8 mouse cellular contexts compared by ENCODE assay signal in the genomic region with DNA sequence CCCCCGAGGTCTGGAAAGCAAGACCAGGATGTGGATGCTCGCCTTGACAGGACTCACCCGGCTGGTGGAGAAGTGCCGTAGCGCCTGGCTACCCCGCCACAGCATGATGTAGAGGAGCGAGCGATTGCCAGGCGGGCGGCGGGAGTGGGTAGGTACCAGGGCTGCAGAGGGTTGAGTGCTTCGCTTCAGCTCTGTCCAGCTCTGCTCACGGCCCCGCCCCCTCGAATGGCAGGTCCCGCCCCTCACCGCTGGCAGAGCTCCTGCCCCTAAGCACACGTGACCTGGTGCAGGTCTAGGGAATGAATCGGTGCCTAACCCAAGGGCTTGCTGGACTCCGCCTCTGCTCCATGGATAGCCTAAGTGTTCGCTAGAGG. TPM values are rescaled to one million over a fixed set of nuclear protein-coding genes. Genes with fewer than 3 reads are reported as not detected.
DNase-seq lines count a peak whose midpoint lies in the region; ATAC-seq and TF ChIP-seq lines count a peak whose summit lies in the region.

A gene (minus strand): TSS at position 231 of the 374 bp plus-strand sequence.

- ATAC-seq in CD4-positive, CD25-positive, alpha-beta regulatory T cell, adult 4 months: peak; percentile 73
- ATAC-seq in heart, embryonic 15.5 days (replicated peaks; ENCODE audit: insufficient number of reproducible peaks, insufficient read depth, low FRiP score, low read depth): peak; percentile 97
- peak; percentile 80 for ATAC-seq in liver, embryonic 14.5 days (ENCODE audit: insufficient read depth)
- ATAC-seq in neural tube, embryonic 12.5 days (ENCODE audit: low FRiP score, low read depth): peak; percentile 98

- WGBS in forebrain, embryonic 10.5 days: under 1% methylated on average over 21 of the region's 21 CpGs
- WGBS in heart, embryonic 15.5 days: under 1% methylated on average over 21 of the region's 21 CpGs
- WGBS in liver, embryonic 14.5 days (ENCODE audit: insufficient replicate concordance): under 1% methylated on average over 21 of the region's 21 CpGs
- under 1% methylated on average over 21 of the region's 21 CpGs for WGBS in neural tube, embryonic 12.5 days

- H3K36me3 ChIP-seq in forebrain, embryonic 10.5 days (replicated peaks): no peaks in the 10 kb centered on the region
- no peaks in the 10 kb centered on the region for H3K36me3 ChIP-seq in heart, embryonic 15.5 days
- no peaks in the 10 kb centered on the region for H3K36me3 ChIP-seq in liver, embryonic 14.5 days (replicated peaks; ENCODE audit: control insufficient read depth, insufficient read depth, low read depth)
- no peaks in the 10 kb centered on the region for H3K36me3 ChIP-seq in neural tube, embryonic 12.5 days
- H3K36me3 ChIP-seq in testis, adult 2 months (ENCODE audit: control insufficient read depth, insufficient read depth, low read length): no peaks in the 10 kb centered on the region

- peak within 1 kb of the TSS; percentile 52 for H3K9ac ChIP-seq in heart, embryonic 15.5 days
- H3K9ac ChIP-seq in liver, embryonic 14.5 days (replicated peaks): no peak within 1 kb of the TSS
- peak within 1 kb of the TSS; percentile 82 for H3K9ac ChIP-seq in neural tube, embryonic 12.5 days

- H3K4me1 ChIP-seq in brown adipose tissue, adult 24 weeks (ENCODE audit: control insufficient read depth, insufficient read depth, insufficient read length, low read length): no peaks in the 10 kb centered on the region
- peaks cover 14% of the 10 kb centered on the region for H3K4me1 ChIP-seq in forebrain, embryonic 10.5 days
- H3K4me1 ChIP-seq in heart, embryonic 15.5 days (replicated peaks): peaks cover 21% of the 10 kb centered on the region
- no peaks in the 10 kb centered on the region for H3K4me1 ChIP-seq in liver, embryonic 14.5 days (replicated peaks; ENCODE audit: control insufficient read depth in 2 of 2, insufficient read depth in 2 of 2, low read length in 1 of 2)
- H3K4me1 ChIP-seq in neural tube, embryonic 12.5 days: peaks cover 9% of the 10 kb centered on the region; the same call in 1 of the 2 replicates
- peaks cover 7% of the 10 kb centered on the region for H3K4me1 ChIP-seq in testis, adult 2 months (ENCODE audit: control insufficient read depth, insufficient read depth, low read length)

- no peaks in the 10 kb centered on the region for H3K9me3 ChIP-seq in forebrain, embryonic 10.5 days
- no peaks in the 10 kb centered on the region for H3K9me3 ChIP-seq in heart, embryonic 15.5 days (replicated peaks)
- H3K9me3 ChIP-seq in liver, embryonic 14.5 days (ENCODE audit: control insufficient read depth, low read length): no peaks in the 10 kb centered on the region
- no peaks in the 10 kb centered on the region for H3K9me3 ChIP-seq in neural tube, embryonic 12.5 days

- H3K4me2 ChIP-seq in heart, embryonic 15.5 days: peak within 1 kb of the TSS; percentile 95
- H3K4me2 ChIP-seq in liver, embryonic 14.5 days (ENCODE audit: low read depth): peak within 1 kb of the TSS; percentile 58
- H3K4me2 ChIP-seq in neural tube, embryonic 12.5 days (replicated peaks): peak within 1 kb of the TSS; percentile 92

- TF ChIP-seq CTCF in liver, embryonic 14.5 days (IDR thresholded peaks at IDR 0.05; ENCODE audit: low read depth): no peak
- TF ChIP-seq CTCF in testis, adult 2 months (IDR thresholded peaks at IDR 0.05; ENCODE audit: control insufficient read depth, insufficient read depth, insufficient replicate concordance, low read depth, low read length): no peak

- peaks cover 38% of the 10 kb centered on the region for H3K27me3 ChIP-seq in forebrain, embryonic 10.5 days (ENCODE audit: poor library complexity, severe bottlenecking)
- no peaks in the 10 kb centered on the region for H3K27me3 ChIP-seq in heart, embryonic 15.5 days
- H3K27me3 ChIP-seq in liver, embryonic 14.5 days (ENCODE audit: control insufficient read depth, insufficient read depth, low read length): peaks cover 19% of the 10 kb centered on the region
- H3K27me3 ChIP-seq in neural tube, embryonic 12.5 days (replicated peaks): no peaks in the 10 kb centered on the region; the same call in 1 of the 2 replicates
- no peaks in the 10 kb centered on the region for H3K27me3 ChIP-seq in testis, adult 2 months (ENCODE audit: control insufficient read depth, insufficient read depth, low read length)

- TF ChIP-seq POLR2A in testis, adult 2 months (IDR thresholded peaks at IDR 0.05; ENCODE audit: control insufficient read depth, low read depth, low read length): no peak

- peak within 1 kb of the TSS; percentile 51 for H3K4me3 ChIP-seq in brown adipose tissue, adult 24 weeks (ENCODE audit: insufficient read depth, low read depth, low read length)
- peak within 1 kb of the TSS; percentile 66 for H3K4me3 ChIP-seq in forebrain, embryonic 10.5 days
- H3K4me3 ChIP-seq in heart, embryonic 15.5 days: peak within 1 kb of the TSS; percentile 61
- H3K4me3 ChIP-seq in liver, embryonic 14.5 days (ENCODE audit: insufficient read depth in 1 of 2, low read depth in 2 of 2, low read length in 2 of 2): peak within 1 kb of the TSS; percentile 29 to 30; a peak in 3 of 4 replicates
- peak within 1 kb of the TSS; percentile 56 for H3K4me3 ChIP-seq in neural tube, embryonic 12.5 days
- peak within 1 kb of the TSS; percentile 44 for H3K4me3 ChIP-seq in testis, adult 2 months (ENCODE audit: control insufficient read depth, low read depth, low read length)

- DNase-seq in forebrain, embryonic 10.5 days (ENCODE audit: extremely low spot score, low spot score): peak; percentile 82
- DNase-seq in kidney, postnatal 14 days: peak; percentile 87
- peak in 2 of 3 experiments; percentile 27 to 33 for DNase-seq in liver, embryonic 14.5 days (ENCODE audit: low read depth in 3 of 3, low spot score in 3 of 3)

- TF ChIP-seq EP300 in liver, embryonic 14.5 days (IDR thresholded peaks at IDR 0.05; ENCODE audit: low read depth): no peak

- no peak within 1 kb of the TSS for H3K27ac ChIP-seq in brown adipose tissue, adult 24 weeks (replicated peaks; ENCODE audit: low read depth, low read length)
- peak within 1 kb of the TSS; percentile 48 for H3K27ac ChIP-seq in forebrain, embryonic 10.5 days
- peak within 1 kb of the TSS; percentile 76 for H3K27ac ChIP-seq in heart, embryonic 15.5 days
- no peak within 1 kb of the TSS for H3K27ac ChIP-seq in liver, embryonic 14.5 days
- H3K27ac ChIP-seq in neural tube, embryonic 12.5 days: peak within 1 kb of the TSS; percentile 65
- no peak within 1 kb of the TSS for H3K27ac ChIP-seq in testis, adult 2 months (ENCODE audit: control insufficient read depth, insufficient read depth, low read depth, low read length)

RNA-seq across cellular contexts. Expression of the gene that starts here (rescaled TPM):
- polyA plus RNA-seq in CD4-positive, CD25-positive, alpha-beta regulatory T cell, adult 4 months (2017; shearing (Covaris generic)): not detected
- 0.25 TPM in 1 of 2 replicates, not detected in the other for polyA plus RNA-seq in brown adipose tissue, adult 24 weeks (2012; ENCODE audit: insufficient read depth, insufficient read length, missing spikeins)
- polyA plus RNA-seq in forebrain, embryonic 10.5 days (2016; fragmentation: Nextera tagmentation; extraction: Ambion mirVana): 1.6 and 1.9 TPM in 2 replicates
- polyA plus RNA-seq in heart, embryonic 15.5 days (2015; fragmentation: Nextera tagmentation; extraction: Ambion mirVana): 9.7 and 10.1 TPM in 2 replicates
- 0.10 and 0.16 TPM in 2 replicates for polyA plus RNA-seq in liver, embryonic 14.5 days (2012; rRNA removed)
- polyA plus RNA-seq in liver, embryonic 14.5 days (2014; fragmentation: Nextera tagmentation; extraction: Ambion mirVana): 0.06 TPM in 1 of 2 replicates, not detected in the other
- 12.8 TPM in 2 replicates for polyA plus RNA-seq in neural tube, embryonic 12.5 days (2016; fragmentation: Nextera tagmentation; extraction: Ambion mirVana)
- 0.32 and 0.34 TPM in 2 replicates for polyA plus RNA-seq in testis, adult 2 months (2012; rRNA removed)

Comparison
In these comparisons a context has a peak if more than half of its experiments do, and no peak if none do; other contexts are left out.
1. Peak in ATAC-seq in CD4-positive, CD25-positive, alpha-beta regulatory T cell, adult 4 months; RNA of the gene not detected or under 1 TPM.
2. Peak in DNase-seq, ATAC-seq, H3K4me3 ChIP-seq and H3K4me2 ChIP-seq in liver, embryonic 14.5 days; RNA of the gene not detected or under 1 TPM.
3. H3K27ac ChIP-seq: peak in forebrain, embryonic 10.5 days (single experiment), heart, embryonic 15.5 days (single experiment) and neural tube, embryonic 12.5 days (single experiment); none in brown adipose tissue, adult 24 weeks (single experiment), liver, embryonic 14.5 days (single experiment) and testis, adult 2 months (single experiment).
4. DNase-seq: peak in every context shown above with its lines; median percentile 87 in kidney, postnatal 14 days; 82 in forebrain, embryonic 10.5 days; 30 in liver, embryonic 14.5 days.
5. Peak in every context shown above with its lines, with median percentiles within 50 percentile points of each other: ATAC-seq, H3K4me3 ChIP-seq and H3K4me2 ChIP-seq.